Mouse (Mus musculus): ENCODE data around the gene Rnaseh2a. TPM values are rescaled to one million over a fixed set of nuclear protein-coding genes. Genes with fewer than 3 reads are reported as not detected.

The Rnaseh2a gene
- polyA plus RNA-seq, 1 experiment from 2014 or later: 128 TPM

- H3K9ac ChIP-seq (ENCODE audit: low read length): no peak overlapping the region
- no peak for ATAC-seq (replicated peaks; ENCODE audit: low FRiP score)
- no peak overlapping the region for H3K27ac ChIP-seq (ENCODE audit: low read depth, low read length)
- DNase-seq (ENCODE audit: low spot score): no peak
- no peak overlapping the region for H3K4me2 ChIP-seq (ENCODE audit: low read depth, low read length, severe bottlenecking)
- no peaks in the 10 kb centered on the region for H3K9me3 ChIP-seq (ENCODE audit: control insufficient read depth, low read length)
- no peaks in the 10 kb centered on the region; the same call in 1 of the 2 replicates for H3K27me3 ChIP-seq (ENCODE audit: control insufficient read depth, insufficient read depth, low read length)
- no peaks in the 10 kb centered on the region; the same call in 1 of the 2 replicates for H3K4me1 ChIP-seq (replicated peaks; ENCODE audit: control insufficient read depth, insufficient read depth, low read length)
- no peak overlapping the region for H3K4me3 ChIP-seq (ENCODE audit: low read depth, low read length)
- H3K36me3 ChIP-seq (ENCODE audit: control insufficient read depth, insufficient read depth, low read length): no peaks in the 10 kb centered on the region
- WGBS: 75% methylated on average over 5 of the region's 5 CpGs
Observed at GRCm38 (mm10) chr8:84996978-84997377, 27.4 kb upstream of the Rnaseh2a start.

- peaks cover 3% of the 10 kb centered on the region; the same call in 1 of the 2 replicates for H3K4me1 ChIP-seq (replicated peaks; ENCODE audit: control insufficient read depth, insufficient read depth, low read length)
- H3K9me3 ChIP-seq (ENCODE audit: control insufficient read depth, low read length): no peaks in the 10 kb centered on the region
- no peak overlapping the region; the same call in 1 of the 2 replicates for H3K9ac ChIP-seq (ENCODE audit: low read length)
- ATAC-seq (replicated peaks; ENCODE audit: low FRiP score): no peak
- no peaks in the 10 kb centered on the region; the same call in 1 of the 2 replicates for H3K27me3 ChIP-seq (ENCODE audit: control insufficient read depth, insufficient read depth, low read length)
- no peak overlapping the region for H3K27ac ChIP-seq (ENCODE audit: low read depth, low read length)
- no peak overlapping the region for H3K4me2 ChIP-seq (ENCODE audit: low read depth, low read length, severe bottlenecking)
- DNase-seq (ENCODE audit: low spot score): no peak
- 21% methylated on average over 25 of the region's 25 CpGs for WGBS
- no peak overlapping the region for H3K4me3 ChIP-seq (ENCODE audit: low read depth, low read length)
- H3K36me3 ChIP-seq (ENCODE audit: control insufficient read depth, insufficient read depth, low read length): no peaks in the 10 kb centered on the region
Observed at GRCm38 (mm10) chr8:84995680-84996079, 26.1 kb upstream of the Rnaseh2a start.

GRCm38 (mm10) chr8:84994375-84994774 is 24.8 kb upstream of the Rnaseh2a start:
- no peak for ATAC-seq (replicated peaks; ENCODE audit: low FRiP score)
- no peak overlapping the region for H3K4me3 ChIP-seq (ENCODE audit: low read depth, low read length)
- 97% methylated on average over 9 of the region's 9 CpGs for WGBS

GRCm38 (mm10) chr8:84990836-84991235 is 21.3 kb upstream of the Rnaseh2a start:
- Histone ChIP-seq H3K9ac (ENCODE audit: low read length) (peak overlapping the region; percentile 58), H3K4me2 (ENCODE audit: low read depth, low read length, severe bottlenecking) (peak overlapping the region; percentile 91), H3K27me3 (ENCODE audit: control insufficient read depth, insufficient read depth, low read length) (peaks cover 7% of the 10 kb centered on the region; the same call in 1 of the 2 replicates), H3K36me3 (ENCODE audit: control insufficient read depth, insufficient read depth, low read length) (no peaks in the 10 kb centered on the region), H3K4me1 (replicated peaks; ENCODE audit: control insufficient read depth, insufficient read depth, low read length) (peaks cover 10% of the 10 kb centered on the region), H3K27ac (ENCODE audit: low read depth, low read length) (no peak overlapping the region), H3K4me3 (ENCODE audit: low read depth, low read length) (peak overlapping the region; percentile 45), H3K9me3 (ENCODE audit: control insufficient read depth, low read length) (no peaks in the 10 kb centered on the region)
- peak; percentile 74 for DNase-seq (ENCODE audit: low spot score)
- peak; percentile 51 for ATAC-seq (replicated peaks; ENCODE audit: low FRiP score)
- 1% methylated on average over 15 of the region's 15 CpGs for WGBS

More at GRCm38 (mm10) chr8:84994375-84994774, 24.8 kb upstream of the Rnaseh2a start:
- H3K27ac ChIP-seq (ENCODE audit: low read depth, low read length): no peak overlapping the region
- no peak overlapping the region for H3K9ac ChIP-seq (ENCODE audit: low read length)
- H3K36me3 ChIP-seq (ENCODE audit: control insufficient read depth, insufficient read depth, low read length): no peaks in the 10 kb centered on the region
- H3K4me2 ChIP-seq (ENCODE audit: low read depth, low read length, severe bottlenecking): no peak overlapping the region
- no peaks in the 10 kb centered on the region; the same call in 1 of the 2 replicates for H3K27me3 ChIP-seq (ENCODE audit: control insufficient read depth, insufficient read depth, low read length)
- no peak for DNase-seq (ENCODE audit: low spot score)
- H3K4me1 ChIP-seq (replicated peaks; ENCODE audit: control insufficient read depth, insufficient read depth, low read length): peaks cover 5% of the 10 kb centered on the region
- H3K9me3 ChIP-seq (ENCODE audit: control insufficient read depth, low read length): no peaks in the 10 kb centered on the region

GRCm38 (mm10) chr8:84990349-84990748 is 20.8 kb upstream of the Rnaseh2a start, which contains the start of gene Hook2:
Gene Hook2, plus strand, starts transcription at chr8:84990603.
- Histone ChIP-seq H3K4me3 (ENCODE audit: low read depth, low read length) (peak within 1 kb of the TSS; percentile 45), H3K9ac (ENCODE audit: low read length) (peak within 1 kb of the TSS; percentile 58), H3K36me3 (ENCODE audit: control insufficient read depth, insufficient read depth, low read length) (no peaks in the 10 kb centered on the region), H3K4me1 (replicated peaks; ENCODE audit: control insufficient read depth, insufficient read depth, low read length) (peaks cover 13% of the 10 kb centered on the region), H3K27me3 (ENCODE audit: control insufficient read depth, insufficient read depth, low read length) (peaks cover 7% of the 10 kb centered on the region; the same call in 1 of the 2 replicates), H3K4me2 (ENCODE audit: low read depth, low read length, severe bottlenecking) (peak within 1 kb of the TSS; percentile 91), H3K9me3 (ENCODE audit: control insufficient read depth, low read length) (no peaks in the 10 kb centered on the region), H3K27ac (ENCODE audit: low read depth, low read length) (peak within 1 kb of the TSS; percentile 2; the same call in 1 of the 2 replicates)
- ATAC-seq (replicated peaks; ENCODE audit: low FRiP score) (peak; percentile 90), DNase-seq (ENCODE audit: low spot score) (peak; percentile 98)
- WGBS: 0% methylated on average over 28 of the region's 28 CpGs

GRCm38 (mm10) chr8:84989810-84990209 is 20.2 kb upstream of the Rnaseh2a start:
- H3K27ac ChIP-seq (ENCODE audit: low read depth, low read length): peak overlapping the region; percentile 2; the same call in 1 of the 2 replicates
- no peaks in the 10 kb centered on the region for H3K36me3 ChIP-seq (ENCODE audit: control insufficient read depth, insufficient read depth, low read length)
- peak overlapping the region; percentile 55 for H3K9ac ChIP-seq (ENCODE audit: low read length)
- no peaks in the 10 kb centered on the region for H3K9me3 ChIP-seq (ENCODE audit: control insufficient read depth, low read length)
- H3K4me2 ChIP-seq (ENCODE audit: low read depth, low read length, severe bottlenecking): peak overlapping the region; percentile 91
- DNase-seq (ENCODE audit: low spot score) (peak; percentile 94), ATAC-seq (replicated peaks; ENCODE audit: low FRiP score) (peak; percentile 68)
- peaks cover 18% of the 10 kb centered on the region for H3K4me1 ChIP-seq (replicated peaks; ENCODE audit: control insufficient read depth, insufficient read depth, low read length)
- H3K27me3 ChIP-seq (ENCODE audit: control insufficient read depth, insufficient read depth, low read length): peaks cover 7% of the 10 kb centered on the region; the same call in 1 of the 2 replicates
- H3K4me3 ChIP-seq (ENCODE audit: low read depth, low read length): peak overlapping the region; percentile 45
- under 1% methylated on average over 15 of the region's 15 CpGs for WGBS

GRCm38 (mm10) chr8:84989311-84989731 is 19.8 kb upstream of the Rnaseh2a start:
- Histone ChIP-seq H3K4me3 (ENCODE audit: low read depth, low read length) (no peak overlapping the region), H3K9ac (ENCODE audit: low read length) (no peak overlapping the region; the same call in 1 of the 2 replicates), H3K4me2 (ENCODE audit: low read depth, low read length, severe bottlenecking) (peak overlapping the region; percentile 33; the same call in 1 of the 2 replicates), H3K9me3 (ENCODE audit: control insufficient read depth, low read length) (no peaks in the 10 kb centered on the region), H3K36me3 (ENCODE audit: control insufficient read depth, insufficient read depth, low read length) (no peaks in the 10 kb centered on the region), H3K4me1 (replicated peaks; ENCODE audit: control insufficient read depth, insufficient read depth, low read length) (peaks cover 22% of the 10 kb centered on the region), H3K27me3 (ENCODE audit: control insufficient read depth, insufficient read depth, low read length) (peaks cover 7% of the 10 kb centered on the region; the same call in 1 of the 2 replicates), H3K27ac (ENCODE audit: low read depth, low read length) (no peak overlapping the region)
- DNase-seq (ENCODE audit: low spot score) (no peak), ATAC-seq (replicated peaks; ENCODE audit: low FRiP score) (no peak)
- WGBS: 17% methylated on average over 15 of the region's 15 CpGs

- no peaks in the 10 kb centered on the region for H3K36me3 ChIP-seq (ENCODE audit: control insufficient read depth, insufficient read depth, low read length)
- ATAC-seq (replicated peaks; ENCODE audit: low FRiP score) (no peak), DNase-seq (ENCODE audit: low spot score) (no peak)
- no peak overlapping the region for H3K4me3 ChIP-seq (ENCODE audit: low read depth, low read length)
- H3K27me3 ChIP-seq (ENCODE audit: control insufficient read depth, insufficient read depth, low read length): peaks cover 7% of the 10 kb centered on the region; the same call in 1 of the 2 replicates
- H3K27ac ChIP-seq (ENCODE audit: low read depth, low read length): no peak overlapping the region
- no peak overlapping the region for H3K4me2 ChIP-seq (ENCODE audit: low read depth, low read length, severe bottlenecking)
- WGBS: 66% methylated on average over 2 of the region's 2 CpGs
- H3K9me3 ChIP-seq (ENCODE audit: control insufficient read depth, low read length): no peaks in the 10 kb centered on the region
- H3K9ac ChIP-seq (ENCODE audit: low read length): no peak overlapping the region
- peaks cover 22% of the 10 kb centered on the region for H3K4me1 ChIP-seq (replicated peaks; ENCODE audit: control insufficient read depth, insufficient read depth, low read length)
Observed at GRCm38 (mm10) chr8:84987903-84988302, 18.3 kb upstream of the Rnaseh2a start.

GRCm38 (mm10) chr8:84987388-84987787 is 17.8 kb upstream of the Rnaseh2a start:
- ATAC-seq (replicated peaks; ENCODE audit: low FRiP score): no peak
- Histone ChIP-seq H3K4me1 (replicated peaks; ENCODE audit: control insufficient read depth, insufficient read depth, low read length) (peaks cover 22% of the 10 kb centered on the region), H3K4me2 (ENCODE audit: low read depth, low read length, severe bottlenecking) (no peak overlapping the region), H3K27me3 (ENCODE audit: control insufficient read depth, insufficient read depth, low read length) (peaks cover 7% of the 10 kb centered on the region; the same call in 1 of the 2 replicates), H3K9ac (ENCODE audit: low read length) (no peak overlapping the region), H3K9me3 (ENCODE audit: control insufficient read depth, low read length) (no peaks in the 10 kb centered on the region), H3K27ac (ENCODE audit: low read depth, low read length) (no peak overlapping the region), H3K36me3 (ENCODE audit: control insufficient read depth, insufficient read depth, low read length) (no peaks in the 10 kb centered on the region), H3K4me3 (ENCODE audit: low read depth, low read length) (no peak overlapping the region)
- WGBS: 78% methylated on average over 5 of the region's 5 CpGs
- no peak for DNase-seq (ENCODE audit: low spot score)

All from forebrain, embryonic 11.5 days (tissue).